Mouse (Mus musculus) G1E (cell line): ENCODE results near the gene Nup98. TPM values are rescaled to one million over a fixed set of nuclear protein-coding genes. Genes with fewer than 3 reads are reported as not detected.

Experiments used
- ATAC-seq: 2 replicates; pipeline ENCODE4 v1.8.0; 2016; ENCODE audit warnings: mild to moderate bottlenecking; ENCODE audit not compliant: insufficient number of reproducible peaks, poor library complexity, low FRiP score, severe bottlenecking; ENCODE audit errors: extremely low read depth
- DNase-seq: peaks from one replicate; pipeline ENCODE4 v3.0.0; 2012; ENCODE audit warnings: low spot score
- H3K27me3 ChIP-seq: 2 replicates; pipeline ENCODE4 v1.6.1; 2012; ENCODE audit warnings: mild to moderate bottlenecking, low read length, inconsistent platforms; ENCODE audit not compliant: insufficient read depth
- H3K36me3 ChIP-seq: replicated peaks from 2 replicates; pipeline ENCODE3; 2012; ENCODE audit warnings: mild to moderate bottlenecking, inconsistent platforms
- H3K4me1 ChIP-seq: 2 replicates; pipeline ENCODE4 v1.6.1; 2012; ENCODE audit warnings: low read depth, low read length, inconsistent platforms, mixed read lengths; ENCODE audit not compliant: insufficient read depth
- H3K4me3 ChIP-seq: 2 replicates; pipeline ENCODE4 v1.5.1; 2012; ENCODE audit warnings: low read depth, mild to moderate bottlenecking, inconsistent platforms, low read length, moderate library complexity, mixed read lengths
- H3K9me3 ChIP-seq: replicated peaks from 2 replicates; pipeline ENCODE4 v1.6.1; 2012; ENCODE audit warnings: inconsistent platforms
- CTCF ChIP-seq: IDR thresholded peaks from 2 replicates; pipeline ENCODE4 v1.5.1; 2012; ENCODE audit warnings: low read depth, low read length, inconsistent platforms, mixed read lengths
- GATA1 ChIP-seq: IDR thresholded peaks from 2 replicates; pipeline ENCODE4 v1.6.1; 2012; ENCODE audit warnings: borderline replicate concordance, low read length, inconsistent platforms, mixed read lengths
- GATA2 ChIP-seq: IDR thresholded peaks from 2 replicates; pipeline ENCODE4 v1.6.1; 2012; ENCODE audit warnings: low read depth, low read length, inconsistent platforms, borderline replicate concordance
- POLR2AphosphoS5 ChIP-seq: IDR thresholded peaks from 2 replicates; pipeline ENCODE4 v1.6.1; 2012; ENCODE audit warnings: low read depth, low read length, inconsistent platforms; ENCODE audit not compliant: insufficient replicate concordance
- TAL1 ChIP-seq: conservative IDR thresholded peaks from 2 replicates; pipeline ENCODE4 v1.6.1; 2012; ENCODE audit warnings: low read depth, low read length, inconsistent platforms, mixed read lengths
- polyA plus RNA-seq: library from polyadenylated mRNA; stranded (reverse); fragments of >175 nt; gene quantifications from 2 replicates; pipeline ENCODE4 v1.2.3, GENCODE M21; 2012
- total RNA-seq, 2 experiments: library from RNA; stranded (forward) in 1 of 2; stranded (reverse) in 1 of 2; fragments of 200-1000 nt in 1 of 2; fragments of >200 nt in 1 of 2; fragmentation: Nextera tagmentation in 1 of 2; gene quantifications; 2 replicates each; pipeline ENCODE4 v1.2.3; 2014 to 2017

The Nup98 gene
- total and polyA plus RNA-seq, 3 experiments = 11.3 to 179 (median 60.5) TPM

DNA sequence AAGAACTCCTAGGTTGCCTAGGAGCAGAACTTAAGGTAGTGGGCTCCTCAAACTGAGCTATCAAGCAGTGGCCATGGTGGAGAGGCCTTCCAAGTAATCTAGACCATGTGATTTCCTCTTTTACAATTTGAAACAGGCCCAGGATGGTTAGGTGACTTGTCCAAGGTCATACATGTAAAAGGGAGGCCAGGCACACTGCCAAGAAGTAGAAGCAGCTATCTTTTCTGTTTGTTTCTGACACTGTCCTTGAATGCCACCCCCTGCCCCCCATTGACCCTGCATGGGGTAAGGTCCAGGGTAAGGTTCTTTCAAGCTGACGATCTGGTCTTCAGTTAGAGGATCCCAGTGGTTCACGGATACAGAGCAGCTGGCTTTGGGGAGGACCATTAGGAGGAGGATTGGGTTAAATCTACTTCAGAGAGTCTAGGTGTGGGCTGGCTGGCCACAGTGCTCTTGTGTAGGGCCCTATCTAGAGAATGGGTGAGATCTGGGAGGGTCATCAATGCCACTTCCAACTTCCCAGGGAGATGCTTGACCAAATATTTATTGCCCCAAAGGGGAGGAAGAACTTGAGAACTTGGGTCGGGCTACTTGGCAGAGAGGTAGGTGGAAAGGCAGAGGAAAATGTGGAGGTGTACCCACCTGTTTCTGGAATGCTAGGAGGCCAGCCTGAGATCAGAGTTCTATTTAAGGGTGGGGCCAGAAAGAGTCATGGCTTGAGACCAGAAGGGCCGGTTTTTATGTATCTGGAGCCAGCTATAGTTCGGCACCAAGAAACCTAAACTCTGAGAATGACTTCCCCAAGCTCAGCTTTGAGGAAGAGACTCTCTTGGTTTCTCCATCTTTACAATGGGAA is 14.1 kb upstream of the Nup98 start:
- TF ChIP-seq POLR2AphosphoS5 = no peak
- TF ChIP-seq CTCF = no peak
- no peak for TF ChIP-seq GATA1
- TF ChIP-seq TAL1 = no peak
- no peak for TF ChIP-seq GATA2
- peaks cover 22% of the 10 kb centered on the region for H3K4me1 ChIP-seq
- H3K36me3 ChIP-seq = peaks cover 34% of the 10 kb centered on the region
- no peaks in the 10 kb centered on the region for H3K9me3 ChIP-seq
- DNase-seq = no peak
- H3K27me3 ChIP-seq = no peaks in the 10 kb centered on the region
- no peak overlapping the region for H3K4me3 ChIP-seq
- no peak for ATAC-seq

DNA sequence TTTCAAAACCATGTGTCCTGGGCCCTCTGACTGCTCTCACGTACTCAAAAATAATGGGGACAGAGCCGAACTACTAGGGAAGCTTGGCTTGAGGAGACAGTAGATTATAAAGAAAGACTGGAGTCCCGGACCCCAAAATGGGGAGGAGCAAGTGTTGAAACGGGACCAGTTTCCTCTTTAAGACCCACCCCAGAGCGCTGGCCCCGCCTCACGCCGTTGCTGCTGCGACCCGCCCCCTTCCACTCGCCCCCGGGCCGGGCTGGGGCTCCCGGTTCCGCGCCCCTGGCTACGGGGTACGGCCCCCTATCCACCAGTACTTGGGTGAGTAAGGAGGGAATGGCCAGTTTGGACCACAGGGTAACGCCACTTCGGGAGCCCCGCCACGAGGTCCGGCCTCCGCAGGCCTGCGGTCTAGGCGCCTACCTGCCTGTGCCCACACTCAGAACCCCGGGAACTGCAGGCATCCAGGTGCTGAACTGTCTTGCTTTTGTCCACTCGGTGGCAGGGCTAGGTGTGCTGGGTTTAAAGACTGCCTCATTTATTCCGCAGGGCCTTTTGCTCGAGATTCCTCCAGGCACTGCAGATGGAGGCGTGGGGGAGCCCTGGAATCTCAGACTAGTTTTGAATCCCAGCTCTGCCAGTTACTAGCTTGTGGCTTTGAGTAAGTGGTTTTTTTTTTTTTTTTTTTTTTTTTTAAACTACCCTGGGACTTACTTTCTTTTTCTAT is 13.0 kb upstream of the Nup98 start:
- no peaks in the 10 kb centered on the region for H3K27me3 ChIP-seq
- no peak for TF ChIP-seq GATA2
- no peak for TF ChIP-seq POLR2AphosphoS5
- TF ChIP-seq CTCF = no peak
- no peak for TF ChIP-seq GATA1
- no peak for TF ChIP-seq TAL1
- peak overlapping the region; percentile 77 for H3K4me3 ChIP-seq
- H3K4me1 ChIP-seq = peaks cover 22% of the 10 kb centered on the region
- ATAC-seq = peak; percentile 52
- H3K9me3 ChIP-seq = no peaks in the 10 kb centered on the region
- peak; percentile 72 for DNase-seq
- H3K36me3 ChIP-seq = peaks cover 27% of the 10 kb centered on the region

DNA sequence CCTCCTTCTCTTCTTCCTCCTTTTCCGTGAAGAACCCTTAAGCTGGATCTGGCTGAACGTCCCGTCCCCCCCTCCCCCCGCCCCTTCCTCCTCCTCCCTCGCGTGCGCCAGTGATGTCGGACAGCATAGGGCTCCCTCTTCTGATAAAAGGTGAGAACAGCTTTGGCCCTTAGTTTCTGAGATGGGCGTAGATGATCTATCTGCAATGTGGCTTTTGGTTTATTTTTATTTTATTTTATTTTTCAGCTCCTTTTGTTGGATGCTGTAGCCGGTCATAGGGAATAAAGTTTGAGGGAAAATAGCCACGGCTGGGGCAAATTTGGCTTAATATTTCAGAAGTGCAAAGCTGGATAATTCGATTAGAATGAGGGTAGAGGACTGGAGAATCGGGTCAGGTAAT is 12.4 kb upstream of the Nup98 start:
- Histone ChIP-seq H3K36me3 (peaks cover 22% of the 10 kb centered on the region), H3K9me3 (no peaks in the 10 kb centered on the region), H3K4me3 (peak overlapping the region; percentile 77), H3K4me1 (peaks cover 22% of the 10 kb centered on the region), H3K27me3 (no peaks in the 10 kb centered on the region)
- DNase-seq (no peak), ATAC-seq (peak; percentile 83)
- no peak for TF ChIP-seq GATA2
- no peak for TF ChIP-seq CTCF
- TF ChIP-seq GATA1 = no peak
- no peak for TF ChIP-seq POLR2AphosphoS5
- TF ChIP-seq TAL1 = no peak

DNA sequence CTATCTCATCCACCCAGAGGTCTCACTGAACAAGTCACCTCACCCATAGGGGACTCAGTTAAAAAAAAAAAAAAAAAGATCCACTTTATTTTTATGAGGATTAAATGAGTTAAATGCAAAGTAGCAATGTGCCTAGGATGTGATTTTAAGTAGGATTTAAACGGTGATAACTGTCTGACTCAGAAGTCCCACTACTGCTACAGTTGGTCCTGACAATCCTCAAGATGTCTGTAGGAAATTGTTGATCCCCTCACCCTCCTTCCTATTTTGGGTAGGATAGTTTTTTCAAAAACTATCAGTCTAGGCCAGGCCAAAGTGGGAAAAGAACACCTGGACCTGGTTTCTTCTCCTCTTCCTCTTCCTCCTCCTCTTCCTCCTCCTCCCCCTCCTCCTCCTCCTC is 11.9 kb upstream of the Nup98 start:
- no peak for DNase-seq

DNA sequence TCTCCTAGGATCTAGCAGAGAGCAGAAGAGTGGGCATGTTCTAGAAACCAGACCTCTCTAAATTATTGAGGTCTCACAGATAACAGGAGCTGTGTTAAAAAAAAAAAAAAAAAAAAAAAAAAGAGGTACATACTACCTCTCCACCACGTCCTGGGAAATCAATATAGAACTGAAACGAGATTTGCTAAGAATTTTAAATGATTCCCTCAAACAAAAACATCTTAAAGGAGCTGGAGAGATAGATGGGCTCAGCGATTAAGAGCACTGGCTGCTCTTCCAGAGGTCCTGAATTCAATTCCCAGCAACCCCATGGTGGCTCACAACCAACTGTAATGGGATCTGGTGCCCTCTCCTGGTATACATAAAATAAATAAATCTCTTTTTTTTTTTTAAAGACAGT is 1.1 kb upstream of the Nup98 start:
- TF ChIP-seq GATA2 (no peak), POLR2AphosphoS5 (no peak), CTCF (no peak), GATA1 (no peak), TAL1 (no peak)
- ATAC-seq (no peak), DNase-seq (no peak)
- Histone ChIP-seq H3K4me3 (peak overlapping the region; percentile 91), H3K9me3 (no peaks in the 10 kb centered on the region), H3K27me3 (no peaks in the 10 kb centered on the region), H3K36me3 (peaks cover 9% of the 10 kb centered on the region), H3K4me1 (peaks cover 26% of the 10 kb centered on the region)

More for the DNA sequence above, 11.9 kb upstream of the Nup98 start:
- Histone ChIP-seq H3K27me3 (no peaks in the 10 kb centered on the region), H3K4me3 (no peak overlapping the region), H3K4me1 (peaks cover 22% of the 10 kb centered on the region), H3K9me3 (no peaks in the 10 kb centered on the region), H3K36me3 (peaks cover 17% of the 10 kb centered on the region)
- TF ChIP-seq TAL1 (no peak), CTCF (no peak), POLR2AphosphoS5 (no peak), GATA2 (no peak), GATA1 (no peak)
- no peak for ATAC-seq

DNA sequence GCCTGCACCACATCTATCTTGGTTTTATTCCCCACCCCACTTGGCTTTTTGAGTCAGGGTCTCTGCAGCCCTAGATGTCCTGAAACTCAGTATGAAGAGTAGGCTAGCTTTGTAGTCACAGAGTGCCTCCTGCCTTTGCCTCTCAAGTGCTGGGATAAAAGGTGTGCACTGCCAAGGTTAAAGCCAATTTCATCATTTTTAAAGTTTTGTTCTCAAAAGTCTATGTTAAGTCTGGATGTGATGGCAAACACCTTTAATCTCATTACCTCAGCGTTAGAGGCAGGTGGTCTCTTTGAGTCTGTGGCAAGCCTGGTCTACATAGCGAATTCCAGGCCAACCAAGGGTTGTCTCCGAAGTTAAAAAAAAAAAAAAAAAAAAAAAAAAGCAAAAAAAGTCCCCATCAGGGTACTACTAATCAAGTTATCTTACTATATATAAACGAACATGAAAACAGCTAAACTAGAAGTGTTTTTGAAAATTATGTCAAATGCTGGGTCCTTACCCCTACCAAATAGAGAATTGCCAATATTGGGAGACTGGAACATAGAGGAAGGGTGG is 1.1 kb downstream of the Nup98 start:
- peak overlapping the region; percentile 91 for H3K4me3 ChIP-seq
- ATAC-seq (no peak), DNase-seq (no peak)
- no peaks in the 10 kb centered on the region for H3K27me3 ChIP-seq
- peaks cover 42% of the 10 kb centered on the region for H3K4me1 ChIP-seq
- TF ChIP-seq CTCF (no peak), TAL1 (no peak), POLR2AphosphoS5 (no peak), GATA1 (no peak)
- peaks cover 23% of the 10 kb centered on the region for H3K36me3 ChIP-seq
- H3K9me3 ChIP-seq = no peaks in the 10 kb centered on the region
